Mouse (Mus musculus) ES-Bruce4 (cell line): Measurements from ENCODE around the gene Gm13023. TPM values are rescaled to one million over a fixed set of nuclear protein-coding genes. Genes with fewer than 3 reads are reported as not detected.
"Not testable (repeated sequence)": the region's sequence is repeated elsewhere in the genome, so short reads cannot be mapped to it uniquely, and the experiment has no call there.

ENCODE experiments used
- H3K27ac ChIP-seq: 2 replicates; pipeline ENCODE4 v1.5.1; 2012; ENCODE audit warnings: low read length, inconsistent platforms; ENCODE audit not compliant: insufficient read depth
- H3K27me3 ChIP-seq: 2 replicates; pipeline ENCODE4 v1.6.1; 2012; ENCODE audit warnings: mild to moderate bottlenecking, low read length, inconsistent platforms; ENCODE audit not compliant: control insufficient read depth, poor library complexity, insufficient read depth, severe bottlenecking
- H3K36me3 ChIP-seq: 2 replicates; pipeline ENCODE4 v1.6.1; 2012; ENCODE audit warnings: inconsistent platforms, mild to moderate bottlenecking, low read length, moderate library complexity; ENCODE audit not compliant: control insufficient read depth, poor library complexity, insufficient read depth, severe bottlenecking
- H3K4me1 ChIP-seq: one replicate; pipeline ENCODE4 v1.8.1; 2011; ENCODE audit warnings: low read length; ENCODE audit not compliant: control insufficient read depth, insufficient read depth
- H3K4me3 ChIP-seq: 2 replicates; pipeline ENCODE4 v1.5.1; 2011; ENCODE audit warnings: low read depth, mild to moderate bottlenecking, low read length
- H3K9ac ChIP-seq: 2 replicates; pipeline ENCODE4 v1.6.1; 2012; ENCODE audit warnings: low read depth, mild to moderate bottlenecking, inconsistent platforms; ENCODE audit not compliant: poor library complexity, severe bottlenecking
- H3K9me3 ChIP-seq: replicated peaks from 2 replicates; pipeline ENCODE4 v1.6.1; 2012; ENCODE audit warnings: mild to moderate bottlenecking, low read length, inconsistent platforms; ENCODE audit not compliant: control insufficient read depth, poor library complexity, insufficient read depth, severe bottlenecking
- CTCF ChIP-seq: IDR thresholded peaks from one replicate; pipeline ENCODE4 v1.8.1; 2011; ENCODE audit warnings: low read depth, low read length
- EP300 ChIP-seq: IDR thresholded peaks from 2 replicates; pipeline ENCODE4 v1.6.1; 2011; ENCODE audit warnings: low read depth, low read length; ENCODE audit not compliant: insufficient read depth
- POLR2A ChIP-seq: IDR thresholded peaks from one replicate; pipeline ENCODE4 v1.8.1; 2011; ENCODE audit warnings: low read length; ENCODE audit not compliant: insufficient read depth
- polyA plus RNA-seq: library from polyadenylated mRNA; stranded (reverse); fragments of >200 nt; gene quantifications from 2 replicates; pipeline ENCODE4 v1.2.4, GENCODE M21; 2011; ENCODE audit warnings: low read depth; ENCODE audit not compliant: missing spikeins, insufficient read depth, insufficient read length

Gm13023 gene
- not detected in 2 replicates for polyA plus RNA-seq

DNA sequence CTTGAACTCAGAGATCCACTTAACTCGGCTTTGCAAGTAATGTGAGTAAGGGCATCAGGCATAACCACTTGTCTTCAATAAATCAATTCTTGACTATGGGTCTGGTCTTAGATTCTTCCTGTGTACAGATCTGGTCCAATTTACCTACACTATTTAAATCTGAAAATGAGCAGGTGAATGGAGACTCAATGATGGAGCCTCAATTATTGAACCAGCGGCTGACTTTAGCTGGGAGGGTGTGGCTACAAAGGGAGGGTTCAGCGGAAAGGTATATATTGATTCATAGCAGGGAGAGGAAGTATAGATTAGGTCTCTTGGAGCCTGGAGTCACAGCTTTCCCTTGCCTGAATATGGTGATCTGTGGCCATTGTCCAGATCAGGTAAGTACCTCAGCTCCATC, at the start of gene Gm13023:
Gene Gm13023, plus strand, starts transcription at position 301 of the 400 bp plus-strand sequence.
- not testable (repeated sequence) for H3K4me1 ChIP-seq, H3K9me3 ChIP-seq, H3K36me3 ChIP-seq, H3K9ac ChIP-seq, H3K27me3 ChIP-seq, H3K27ac ChIP-seq, H3K4me3 ChIP-seq

DNA sequence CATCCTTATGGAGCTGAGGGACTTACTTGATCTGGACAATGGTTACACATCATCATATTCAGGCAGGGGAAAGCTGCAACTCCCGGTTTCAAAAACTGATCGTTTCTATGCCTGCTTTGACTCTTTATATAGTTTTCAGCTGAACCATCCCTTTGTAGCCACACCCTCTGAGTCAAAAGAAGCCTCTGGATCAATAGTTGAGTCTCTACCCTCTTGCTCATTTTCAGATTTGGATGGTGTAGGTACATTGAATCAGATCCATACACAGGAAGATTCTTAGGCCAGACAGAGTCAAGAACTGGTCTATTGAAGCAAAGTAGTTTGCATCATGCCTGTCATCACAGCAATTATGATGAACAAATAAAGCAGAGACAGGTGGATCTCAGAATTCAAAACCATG, 26.8 kb downstream of the Gm13023 start, which contains the start of gene Gm13084:
Gene Gm13084, minus strand, starts transcription at position 101 of the 400 bp plus-strand sequence.
- no peaks in the 10 kb centered on the region for H3K27me3 ChIP-seq
- no peak within 1 kb of the TSS for H3K4me3 ChIP-seq
- no peaks in the 10 kb centered on the region for H3K36me3 ChIP-seq
- H3K27ac ChIP-seq: no peak within 1 kb of the TSS
- no peak within 1 kb of the TSS for H3K9ac ChIP-seq
- no peaks in the 10 kb centered on the region for H3K9me3 ChIP-seq
- no peak for TF ChIP-seq EP300
- TF ChIP-seq CTCF: no peak
- TF ChIP-seq POLR2A: no peak
- no peaks in the 10 kb centered on the region for H3K4me1 ChIP-seq

Other genes with a start within 250 kb of the Gm13023 start
- not detected in 2 replicates for gene BC080695, start 237.7 kb upstream of the Gm13023 start, polyA plus RNA-seq
- not detected in 2 replicates for gene Gm13057, start 237.6 kb upstream of the Gm13023 start, polyA plus RNA-seq
- gene Gm13083, start 174.3 kb upstream of the Gm13023 start, polyA plus RNA-seq: not detected in 2 replicates
- gene Gm13088, start 132.1 kb upstream of the Gm13023 start, polyA plus RNA-seq: not detected in 2 replicates
- gene Gm13089, start 86.6 kb upstream of the Gm13023 start, polyA plus RNA-seq: not detected in 2 replicates
- gene Gm13078, start 69.9 kb upstream of the Gm13023 start, polyA plus RNA-seq: not detected in 2 replicates
- gene Gm13084, start 26.7 kb downstream of the Gm13023 start, polyA plus RNA-seq: not detected in 2 replicates
- gene Gm13103, start 57.1 kb downstream of the Gm13023 start, polyA plus RNA-seq: not detected in 2 replicates
- not detected in 2 replicates for gene Pramef6, start 111.0 kb downstream of the Gm13023 start, polyA plus RNA-seq
- gene Pramef25, start 161.7 kb downstream of the Gm13023 start, polyA plus RNA-seq: not detected in 2 replicates
- not detected in 2 replicates for gene Gm13101, start 177.6 kb downstream of the Gm13023 start, polyA plus RNA-seq
- not detected in 2 replicates for gene Pramef17, start 205.0 kb downstream of the Gm13023 start, polyA plus RNA-seq